Mouse (Mus musculus) cerebellum, postnatal 4 days (tissue): ENCODE measurements around the gene 9530068E07Rik.
"Not testable (repeated sequence)": the region's sequence is repeated elsewhere in the genome, so short reads cannot be mapped to it uniquely, and the experiment has no call there.

Experiments used
- DNase-seq, 2 experiments: peaks; one replicate each; pipeline ENCODE4 v3.0.0; 2022; ENCODE audit warnings: low spot score in 2 of 2, mixed read lengths in 1 of 2

9530068E07Rik gene

GRCm38 (mm10) chr11:52395940-52396596 is at the start of gene 9530068E07Rik:
9530068E07Rik (plus strand) TSS chr11:52396428.
- DNase-seq: peak; percentile 82 to 88

- DNase-seq: peak in 1 of 2 experiments; percentile 44
These were observed 49.6 kb upstream of the 9530068E07Rik start for GRCm38 (mm10) chr11:52346635-52347005.

- no peak for DNase-seq
These were observed 48.1 kb upstream of the 9530068E07Rik start for GRCm38 (mm10) chr11:52348156-52348555.

GRCm38 (mm10) chr11:52348724-52349123 is 47.5 kb upstream of the 9530068E07Rik start:
- DNase-seq: no peak

DNA sequence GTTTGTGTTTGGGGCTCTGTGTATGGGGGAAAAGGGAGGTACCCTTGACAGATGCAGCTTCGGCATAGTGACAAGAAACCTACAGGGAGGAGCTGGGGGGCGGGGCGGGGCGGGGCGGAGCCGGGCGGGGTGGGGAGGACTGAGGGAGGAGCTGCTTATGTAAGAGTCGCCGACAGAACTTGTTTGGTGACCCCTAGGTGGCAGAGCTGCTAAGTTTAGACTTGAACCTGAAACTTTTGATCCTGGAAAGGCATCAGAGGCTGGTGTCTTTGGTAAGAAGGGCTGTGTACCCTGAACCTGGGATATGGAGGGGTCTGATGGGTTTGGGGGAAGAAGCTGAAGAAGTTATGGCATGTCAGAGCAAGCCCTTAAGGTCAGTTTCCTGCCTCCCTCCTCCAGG is 45.3 kb upstream of the 9530068E07Rik start:
- DNase-seq: no peak

GRCm38 (mm10) chr11:52352271-52352670 is 44.0 kb upstream of the 9530068E07Rik start:
- no peak for DNase-seq

- DNase-seq: no peak
These were observed 41.6 kb upstream of the 9530068E07Rik start for GRCm38 (mm10) chr11:52354644-52355043.

- DNase-seq: no peak
These were observed 40.6 kb upstream of the 9530068E07Rik start for GRCm38 (mm10) chr11:52355601-52356000.

DNA sequence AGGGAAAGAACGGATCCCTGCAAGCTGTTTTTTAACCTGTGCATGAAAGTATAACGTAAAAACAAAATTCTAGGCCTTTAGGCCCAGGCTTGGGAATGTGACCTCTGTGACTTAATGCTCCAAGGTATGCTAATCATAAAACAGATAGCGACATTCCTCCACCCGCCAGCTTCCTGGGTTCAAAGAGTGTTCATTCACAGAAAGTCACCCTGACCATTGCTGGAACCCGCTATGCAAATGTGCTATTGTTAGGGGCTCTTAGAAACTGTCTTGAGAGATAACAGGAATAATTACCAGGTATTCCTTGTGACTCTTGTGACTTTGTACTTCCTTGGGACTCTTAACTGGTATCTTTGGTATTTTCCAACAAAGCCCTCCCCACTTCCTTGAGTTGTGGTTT is 39.1 kb upstream of the 9530068E07Rik start:
- DNase-seq: not testable (repeated sequence)

DNA sequence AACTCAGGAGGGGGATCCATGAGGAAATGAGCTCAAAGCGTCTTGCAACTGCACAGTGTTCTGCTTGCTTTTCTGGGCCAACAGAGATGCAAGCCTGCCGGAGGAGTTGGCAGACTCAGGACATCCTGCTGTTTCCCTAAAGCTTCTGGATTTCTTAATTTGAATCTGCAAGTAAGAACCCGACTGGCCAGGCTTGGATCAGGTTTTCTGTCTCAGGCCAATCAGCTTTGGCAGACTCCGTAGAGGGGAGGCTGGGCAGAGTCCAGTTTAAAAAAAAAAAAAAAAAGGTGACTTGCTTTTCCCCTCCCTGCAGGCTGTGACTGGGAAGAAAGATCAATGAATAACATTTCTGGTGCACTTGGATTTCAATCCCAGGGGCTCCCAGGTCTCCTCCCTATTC is 37.7 kb upstream of the 9530068E07Rik start:
- DNase-seq: peak in 1 of 2 experiments; percentile 37

DNA sequence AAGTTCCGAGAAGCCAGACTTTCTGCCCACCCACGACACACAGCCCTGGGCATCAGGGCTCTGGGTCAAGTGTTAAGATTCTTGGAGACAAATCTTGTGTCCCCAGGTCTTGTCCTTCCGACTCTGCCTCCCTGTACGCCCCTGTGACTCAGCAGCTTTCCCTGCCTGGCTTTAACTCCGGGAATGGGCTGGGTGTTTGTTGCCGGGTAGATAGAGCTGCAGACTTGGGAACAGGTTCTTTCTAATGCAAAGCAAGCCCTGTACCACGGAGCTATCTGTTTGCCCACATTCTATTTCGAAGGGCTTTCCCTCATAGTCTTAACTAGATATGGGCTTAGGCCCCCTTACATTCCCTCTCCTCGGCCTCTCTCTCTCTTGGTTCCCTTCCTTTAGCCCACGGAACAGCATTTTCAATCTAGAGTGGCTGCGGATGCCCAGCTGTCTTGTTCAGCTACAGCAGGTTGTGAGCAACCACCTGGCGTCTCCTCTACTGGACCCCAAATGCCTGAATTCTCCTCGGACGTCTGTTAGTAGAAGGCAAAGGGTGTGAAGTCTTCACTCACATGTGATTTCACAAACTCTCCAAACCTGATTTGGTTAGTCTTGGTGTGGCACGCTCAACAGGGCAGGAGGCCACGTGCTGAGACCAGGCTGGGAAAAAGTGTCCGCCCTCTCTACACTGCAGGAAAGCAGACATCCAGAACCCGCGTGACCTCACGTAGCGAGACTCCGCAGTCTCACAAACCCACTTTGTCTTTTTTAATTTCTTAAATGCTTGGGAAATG is 36.4 kb upstream of the 9530068E07Rik start:
- peak in 1 of 2 experiments; percentile 22 for DNase-seq

DNA sequence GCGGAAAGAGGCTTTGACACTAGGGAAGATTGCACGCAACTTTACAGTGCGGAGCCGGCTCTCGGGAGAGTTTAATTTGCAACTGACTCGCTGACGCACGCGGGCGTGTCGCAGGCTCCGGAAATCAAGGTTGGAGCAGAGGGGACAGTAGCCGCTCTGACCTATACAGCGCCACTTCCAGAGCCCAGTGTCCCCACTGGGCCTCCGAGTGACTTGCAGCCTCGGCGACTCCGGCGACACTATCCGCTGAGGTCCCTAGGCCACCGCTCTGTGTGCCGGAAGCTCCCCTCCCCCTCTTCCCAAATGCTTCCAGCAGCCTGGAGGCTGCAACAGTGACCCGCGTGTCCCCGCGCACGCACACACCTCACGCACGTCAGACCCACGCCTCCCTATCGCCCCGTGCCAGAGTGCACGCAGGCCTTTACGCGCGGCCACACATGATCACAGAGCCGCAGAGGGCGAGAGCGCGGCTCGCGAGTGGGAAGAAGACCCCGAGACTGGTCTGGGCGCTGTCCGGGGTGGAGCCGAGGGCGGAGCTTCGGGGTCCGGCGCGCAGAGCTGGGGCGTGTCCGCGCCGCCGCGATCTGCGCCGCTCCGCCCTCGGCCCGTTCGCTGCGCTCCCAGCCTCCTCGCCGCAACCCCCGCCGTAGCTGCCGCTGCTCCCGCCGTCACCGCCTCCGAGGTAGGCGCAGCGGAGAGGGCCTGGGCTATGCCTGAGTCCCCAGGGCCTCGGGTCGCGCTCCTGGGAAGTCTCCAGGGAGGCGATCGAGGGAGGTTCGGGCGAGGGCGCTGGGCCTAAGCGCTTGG is 35.6 kb upstream of the 9530068E07Rik start, which contains the start of gene Vdac1:
Gene Vdac1 (plus strand): TSS at position 390 of the 807 bp plus-strand sequence.
- peak; percentile 80 to 86 for DNase-seq

- no peak for DNase-seq
These were observed 34.8 kb upstream of the 9530068E07Rik start for GRCm38 (mm10) chr11:52361287-52361921.

GRCm38 (mm10) chr11:52364376-52364775 is 31.9 kb upstream of the 9530068E07Rik start:
- DNase-seq: no peak

DNA sequence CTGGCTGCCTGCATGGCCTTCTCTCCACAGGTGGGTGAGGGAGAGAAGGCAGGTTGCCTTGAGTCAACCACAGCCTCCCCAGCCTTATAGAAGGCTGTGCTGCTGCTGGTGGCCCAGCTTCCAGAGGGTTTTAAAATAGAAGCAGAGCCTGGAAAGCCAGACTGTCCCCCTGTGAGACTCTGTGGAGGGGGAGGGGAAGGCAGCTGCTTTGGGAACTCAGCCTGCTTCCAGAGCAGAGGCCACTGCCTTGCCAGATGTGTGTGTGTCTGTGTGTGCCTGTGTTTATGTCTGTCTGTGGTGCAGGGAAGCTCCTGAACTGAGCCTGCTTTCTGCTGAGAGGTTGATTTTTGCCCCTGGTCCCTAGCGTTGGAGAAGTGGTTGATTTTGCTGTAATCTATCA is 31.1 kb upstream of the 9530068E07Rik start:
- no peak for DNase-seq

DNA sequence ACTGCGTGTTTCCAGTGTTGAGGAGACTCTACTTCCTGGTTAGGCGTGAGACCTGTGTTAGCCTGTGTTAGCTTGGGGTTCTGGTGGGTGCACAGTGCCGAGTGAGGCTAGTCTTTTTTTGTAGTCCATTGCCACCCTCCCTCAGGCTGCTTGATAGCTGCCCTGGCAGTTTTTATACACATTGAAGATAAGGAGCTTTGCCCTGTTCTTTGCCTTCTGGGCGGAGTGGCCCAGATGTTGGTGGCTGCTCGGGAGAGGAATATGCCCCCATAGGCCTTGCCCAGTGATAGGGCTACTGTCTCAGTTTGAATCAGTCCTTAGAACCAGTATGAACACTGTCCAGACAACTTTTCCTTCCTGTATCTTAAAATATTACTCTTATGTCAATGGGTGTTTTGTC is 29.9 kb upstream of the 9530068E07Rik start:
- no peak for DNase-seq

- no peak for DNase-seq
These were observed 27.8 kb upstream of the 9530068E07Rik start for GRCm38 (mm10) chr11:52368176-52368985.

GRCm38 (mm10) chr11:52369252-52370134 is 26.7 kb upstream of the 9530068E07Rik start:
- no peak for DNase-seq

DNA sequence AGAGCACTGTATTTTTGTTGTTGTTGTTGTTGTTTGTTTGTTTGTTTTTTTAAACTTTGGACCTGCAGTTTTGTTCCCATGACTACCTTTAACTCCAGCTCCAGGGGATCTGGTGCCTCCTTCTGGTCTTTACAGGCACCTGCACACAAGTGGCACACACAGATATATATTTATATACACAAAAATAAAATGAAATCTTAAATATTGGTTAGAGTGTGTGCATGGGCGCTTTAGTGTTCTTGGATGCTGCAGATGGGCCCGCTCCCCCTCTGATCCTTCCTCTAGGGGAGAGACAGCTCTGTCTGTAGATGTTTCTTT is 26.1 kb upstream of the 9530068E07Rik start:
- DNase-seq: no peak

DNA sequence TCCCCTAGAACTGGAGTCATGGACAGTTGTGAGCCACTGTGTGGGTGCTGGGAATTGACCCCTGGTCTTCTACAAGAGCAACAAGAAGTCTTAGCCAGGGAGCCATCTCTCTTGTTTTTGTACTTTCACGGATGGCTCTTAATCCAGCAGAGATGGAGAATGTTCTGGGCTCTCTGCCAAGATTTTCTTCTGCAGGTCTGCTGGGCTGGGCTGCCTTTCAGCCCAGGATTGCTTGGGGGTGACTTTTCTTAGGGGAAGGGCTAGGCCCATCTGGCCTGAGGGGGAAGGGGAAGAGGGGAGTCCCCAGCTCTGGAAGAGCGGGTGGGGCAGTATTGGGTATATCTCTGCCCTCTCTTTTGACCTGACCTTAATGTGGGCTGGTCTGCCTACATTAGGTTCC is 25.7 kb upstream of the 9530068E07Rik start:
- peak in 1 of 2 experiments; percentile 37 for DNase-seq
